Mouse (Mus musculus) naive thymus-derived CD4-positive, alpha-beta T cell, adult 2 months (primary cell): ENCODE results near the gene Man2a2.
"Not testable (repeated sequence)": the region's sequence is repeated elsewhere in the genome, so short reads cannot be mapped to it uniquely, and the experiment has no call there.

Source experiments
- DNase-seq: peaks from one replicate; pipeline ENCODE4 v3.0.0-alpha.2; 2011; ENCODE audit warnings: low read depth

Man2a2 gene

DNA sequence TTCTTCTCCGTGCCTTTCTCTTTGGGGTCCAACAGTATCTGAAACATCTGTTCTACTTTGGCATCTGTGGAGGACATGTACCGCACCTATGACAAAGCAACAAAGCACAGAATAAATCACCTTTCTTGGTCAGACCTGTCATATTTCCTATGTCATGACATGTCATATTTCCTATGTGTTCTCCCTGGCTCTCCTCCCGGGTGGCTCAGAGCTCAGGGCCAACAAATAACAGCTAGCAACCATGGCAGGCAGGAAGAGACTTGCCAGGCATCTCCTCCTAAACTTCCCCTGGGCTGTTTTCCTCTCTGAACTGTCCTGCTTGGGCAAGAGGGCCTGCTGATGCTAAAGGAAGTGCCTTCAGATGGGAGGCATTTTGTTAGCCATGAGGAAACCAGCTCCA lies 34.2 kb downstream of the Man2a2 start:
- no peak for DNase-seq

DNA sequence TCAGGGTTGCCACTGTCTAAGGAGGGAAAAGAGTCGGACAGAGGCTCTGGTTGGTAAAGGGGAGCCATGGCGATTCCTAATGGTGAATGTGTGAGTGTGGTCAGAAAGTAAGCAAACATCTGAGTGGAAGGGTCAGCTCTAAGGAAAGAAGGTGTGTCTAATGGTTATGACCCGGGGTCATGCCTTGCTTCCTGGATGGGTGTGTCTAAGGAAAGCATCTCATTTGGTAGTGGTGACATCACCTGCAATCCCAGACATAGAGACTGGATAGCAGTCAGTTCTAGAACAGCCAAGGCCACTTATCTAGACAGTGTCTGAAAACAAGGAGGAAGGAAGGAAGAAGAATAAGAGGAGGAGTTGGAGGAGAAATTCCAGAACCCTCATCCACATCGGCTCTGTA lies 36.3 kb downstream of the Man2a2 start:
- no peak for DNase-seq

DNA sequence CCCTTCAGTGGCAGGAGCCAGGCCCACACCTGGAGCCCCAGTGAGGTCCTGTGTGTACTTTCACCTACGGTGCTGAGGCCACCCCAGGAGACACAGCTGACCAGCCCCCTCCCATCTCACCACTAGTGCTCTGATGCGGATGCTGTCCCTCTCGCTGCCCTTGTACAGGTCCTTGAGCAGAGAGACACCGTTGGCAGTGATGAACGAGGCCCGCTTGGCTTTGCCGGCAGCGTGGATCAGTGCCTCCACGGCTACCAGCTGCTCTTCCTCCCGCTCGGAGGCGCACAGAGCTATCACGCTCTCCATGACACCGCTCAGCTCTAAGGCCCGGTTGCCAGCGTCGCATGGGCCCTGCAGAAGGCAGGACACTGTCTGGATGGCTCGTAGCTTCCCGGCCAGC lies 39.7 kb downstream of the Man2a2 start:
- no peak for DNase-seq

DNA sequence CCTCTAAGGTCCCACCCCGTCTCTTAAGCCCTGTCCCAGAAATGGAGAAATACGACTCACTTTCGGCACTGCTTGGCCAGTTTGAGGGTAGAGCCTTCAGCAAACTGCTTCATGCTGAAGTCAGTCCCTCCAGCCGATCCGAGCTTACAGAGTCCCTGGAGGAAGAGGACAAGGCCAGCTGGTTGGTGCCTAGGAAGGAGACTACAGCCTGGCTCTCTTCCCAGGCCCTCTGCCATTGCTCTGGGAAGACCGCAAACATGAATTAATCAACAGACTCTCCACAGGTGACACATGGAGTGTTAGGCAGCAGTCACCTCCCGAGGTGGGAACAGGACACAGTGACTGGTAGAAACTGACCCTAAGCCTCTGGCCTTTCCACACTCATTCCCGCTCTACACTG lies 40.9 kb downstream of the Man2a2 start:
- no peak for DNase-seq

DNA sequence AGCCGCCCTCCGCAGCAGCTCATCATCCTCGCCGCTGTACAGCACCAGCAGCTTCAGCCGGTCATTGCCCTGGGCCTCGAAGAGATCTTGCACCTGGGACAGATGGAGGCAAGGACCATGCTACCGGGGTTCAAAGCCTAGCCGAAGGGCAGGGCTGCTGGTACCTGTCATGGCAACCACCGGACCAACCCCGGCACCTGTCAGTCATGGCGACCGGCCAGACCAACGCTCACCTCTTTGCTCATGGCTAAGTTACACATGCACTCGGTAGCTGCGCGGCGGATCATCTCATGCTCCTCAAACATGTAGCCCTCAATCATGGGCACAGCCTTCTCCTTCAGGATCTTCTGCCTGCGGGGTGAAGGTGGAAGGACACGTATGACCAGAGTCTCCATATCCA lies 45.1 kb downstream of the Man2a2 start:
- no peak for DNase-seq

DNA sequence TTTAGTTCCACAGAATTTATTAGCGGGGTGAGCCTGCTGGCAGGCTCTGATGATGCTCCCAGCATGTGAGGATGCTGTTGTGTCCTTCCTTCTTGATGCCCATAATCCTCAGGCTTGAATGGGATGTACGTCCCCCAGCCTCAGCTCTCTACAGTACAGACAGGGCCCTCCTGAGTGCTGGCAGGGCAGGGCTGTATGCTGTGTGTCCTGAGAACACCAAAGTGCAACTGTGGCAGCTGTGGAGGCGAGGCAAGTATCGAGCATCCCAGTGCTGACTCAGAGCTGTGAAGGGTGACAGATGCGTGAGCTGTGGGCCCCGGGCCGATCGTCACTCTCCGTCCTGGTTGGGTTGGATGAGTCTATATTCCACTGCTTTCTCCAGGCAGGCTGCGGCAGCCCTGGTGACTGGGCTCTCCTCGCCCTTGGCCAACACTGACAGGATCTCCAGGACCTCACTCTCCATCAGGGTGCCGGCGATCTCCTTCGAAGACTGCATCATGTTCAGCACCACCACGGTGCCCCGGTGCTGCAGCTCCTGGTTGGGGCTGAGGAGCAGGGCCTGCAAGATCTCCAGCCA lies 45.8 kb downstream of the Man2a2 start:
- no peak for DNase-seq

DNA sequence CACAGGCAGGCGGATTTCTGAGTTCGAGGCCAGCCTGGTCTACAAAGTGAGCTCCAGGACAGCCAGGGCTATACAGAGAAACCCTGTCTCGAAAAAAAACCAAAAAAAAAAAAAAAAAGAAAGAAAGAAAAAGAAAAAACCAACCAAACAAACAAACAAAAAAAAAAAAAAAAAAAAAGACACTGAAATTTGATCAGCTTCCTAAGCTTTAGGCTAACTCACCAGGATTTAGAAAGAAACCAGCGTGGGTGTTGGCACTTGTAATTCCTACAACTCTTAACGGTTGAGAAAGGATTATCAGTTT lies 46.4 kb downstream of the Man2a2 start:
- not testable (repeated sequence) for DNase-seq

DNA sequence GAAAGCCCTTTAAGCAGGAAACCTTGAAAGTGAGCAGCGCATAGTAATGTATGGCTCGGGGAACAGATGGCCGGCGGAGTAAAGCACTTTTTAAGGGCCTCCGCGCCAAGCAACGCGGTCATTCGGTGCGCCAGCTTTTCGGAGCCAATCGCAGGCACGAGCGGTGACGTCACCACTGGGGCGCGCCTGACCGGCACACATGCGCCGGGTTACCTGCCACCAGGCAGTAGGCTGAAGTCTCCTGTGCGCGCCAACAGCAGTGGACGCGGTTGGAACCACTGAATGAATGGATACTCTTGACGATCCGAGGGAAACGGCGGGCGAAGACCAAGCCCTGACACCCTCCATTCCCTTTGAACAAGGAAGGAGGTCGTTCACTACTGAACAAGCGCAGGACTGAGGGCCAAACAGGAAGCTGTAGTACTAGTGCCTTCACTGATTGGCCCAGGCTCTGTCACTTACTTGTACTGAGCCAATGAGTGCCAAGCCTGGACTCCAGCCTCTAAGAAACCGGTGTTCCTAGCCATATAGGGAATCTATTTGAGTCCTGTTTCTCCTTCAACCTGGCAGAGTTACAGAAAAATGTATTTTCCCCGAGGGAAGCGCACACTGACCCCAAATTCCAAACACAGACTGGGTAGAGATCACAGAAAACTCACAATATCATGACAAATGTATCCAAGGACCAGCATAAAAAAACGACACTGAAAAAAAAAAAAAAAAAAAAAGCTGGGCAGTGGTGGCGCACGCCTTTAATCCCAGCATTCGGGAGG lies 46.9 kb downstream of the Man2a2 start, which contains the start of gene Rccd1:
Rccd1 (minus strand) TSS at position 412 of the 773 bp plus-strand sequence.
- DNase-seq: peak; percentile 96

DNA sequence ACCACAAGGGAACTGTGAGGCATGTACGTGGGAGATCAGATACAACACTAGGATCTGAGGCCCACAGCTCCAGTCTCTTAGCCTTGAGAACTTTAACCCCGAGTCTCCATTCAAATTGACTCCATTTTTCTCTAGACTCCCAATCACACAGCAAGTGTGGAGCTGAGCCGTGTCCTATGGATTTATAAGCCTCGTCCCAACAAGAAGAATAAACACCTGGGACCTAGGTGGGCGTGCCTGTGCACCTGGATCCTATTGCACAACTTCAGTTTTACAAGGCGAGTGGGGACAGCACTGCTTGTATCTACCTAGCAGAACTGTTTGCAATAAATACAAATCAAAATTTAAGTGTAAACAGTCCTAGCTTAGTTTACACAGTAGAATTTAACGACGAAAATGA lies 47.8 kb downstream of the Man2a2 start:
- DNase-seq: no peak

DNA sequence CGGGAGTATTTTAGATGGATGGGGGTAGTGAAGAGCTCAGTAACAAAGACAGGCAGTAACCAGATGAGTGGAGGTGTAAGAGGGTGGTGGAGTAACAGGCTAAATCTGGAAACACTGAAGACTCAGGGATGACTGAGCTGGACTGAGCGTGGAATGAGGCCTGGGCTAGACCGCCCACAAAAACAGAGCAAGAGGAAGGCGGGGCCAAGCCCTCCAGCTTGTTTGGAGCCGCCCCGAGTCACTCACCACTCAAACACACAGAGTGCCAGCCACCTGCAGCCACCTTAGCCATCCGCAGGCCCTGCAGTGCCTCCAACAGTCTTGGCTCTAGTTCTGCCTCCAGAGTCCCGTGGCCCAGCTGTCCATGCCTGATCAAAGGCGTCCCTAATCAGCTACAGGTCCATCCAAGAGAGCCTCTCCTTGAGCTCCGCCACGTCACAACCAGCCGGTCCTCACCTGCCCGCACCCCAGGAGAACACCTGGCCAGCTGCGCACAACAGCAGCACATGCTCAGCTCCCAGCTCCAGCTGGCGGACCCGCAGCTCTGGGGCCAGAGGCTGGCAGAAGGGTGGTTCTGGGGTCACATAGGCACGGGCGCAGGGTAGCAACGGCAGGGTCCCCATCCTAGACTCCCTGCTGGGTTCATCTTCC lies 51.2 kb downstream of the Man2a2 start:
- DNase-seq: no peak

DNA sequence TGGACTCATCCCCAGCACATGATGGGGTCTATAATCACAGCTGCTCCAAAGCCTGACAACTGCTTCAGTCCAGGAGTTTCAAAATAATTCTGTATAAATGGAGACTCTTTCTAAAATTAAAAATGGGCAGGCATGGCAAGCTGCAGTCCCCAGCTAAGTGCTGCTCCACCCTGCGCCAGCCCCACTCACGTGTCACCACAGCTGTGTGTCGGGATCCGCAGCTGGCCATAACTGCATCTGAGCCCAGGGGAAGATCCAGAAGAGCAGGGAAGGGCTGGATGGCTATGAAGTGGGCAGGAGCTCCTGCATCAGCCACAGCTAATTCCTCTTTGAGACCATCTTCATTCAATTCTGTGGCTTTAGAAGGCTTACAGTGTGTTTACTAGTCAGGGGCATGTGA lies 52.5 kb downstream of the Man2a2 start:
- DNase-seq: no peak

DNA sequence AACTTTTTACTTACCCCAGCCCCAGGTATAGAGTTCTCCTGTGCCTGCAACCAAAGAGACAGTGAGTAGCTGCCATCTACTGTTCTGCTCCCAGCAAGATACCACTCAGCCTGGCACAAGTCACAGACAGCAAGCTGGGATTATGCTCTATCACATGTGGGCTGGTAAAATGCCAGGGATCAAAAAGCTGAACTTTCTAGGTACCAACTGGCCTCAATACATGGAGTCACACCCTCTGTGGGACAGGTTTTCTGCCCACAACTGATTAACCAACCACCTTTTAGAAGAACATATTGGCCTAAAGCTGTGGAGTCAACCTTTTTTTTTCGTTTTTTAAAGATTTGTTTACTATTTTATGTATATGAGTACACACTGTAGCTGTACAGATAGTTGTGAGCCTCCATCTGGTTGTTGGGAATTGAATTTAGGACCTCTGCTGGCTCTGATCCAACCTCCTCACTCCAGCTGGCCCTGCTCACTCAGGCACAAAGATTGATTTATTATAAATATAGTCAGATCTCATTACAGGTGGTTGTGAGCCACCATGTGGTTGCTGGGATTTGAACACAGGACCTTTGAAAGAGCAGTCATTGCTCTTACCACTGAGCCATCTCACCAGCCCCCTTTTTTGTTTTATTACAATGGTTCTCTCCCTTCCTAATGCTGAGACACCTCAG lies 53.6 kb downstream of the Man2a2 start:
- no peak for DNase-seq

DNA sequence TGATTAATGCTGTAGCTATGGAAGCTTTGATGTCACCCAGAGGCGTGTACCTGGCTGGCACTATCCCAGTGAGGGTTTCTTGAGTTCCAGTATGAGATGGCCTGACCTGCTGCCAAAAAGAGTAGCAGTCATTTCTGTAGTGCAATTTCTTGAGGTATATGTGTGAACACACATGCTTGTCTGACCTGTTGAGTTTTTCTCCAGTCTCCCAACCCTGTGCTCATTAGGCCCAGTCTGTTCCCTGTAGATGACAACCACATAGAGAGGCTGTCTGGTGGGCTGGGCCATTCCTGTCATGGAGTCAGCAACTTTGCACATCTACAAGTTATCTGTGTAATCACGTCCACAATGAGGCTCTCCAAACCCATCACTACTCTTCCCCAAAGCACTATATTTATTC lies 55.4 kb downstream of the Man2a2 start:
- DNase-seq: no peak

DNA sequence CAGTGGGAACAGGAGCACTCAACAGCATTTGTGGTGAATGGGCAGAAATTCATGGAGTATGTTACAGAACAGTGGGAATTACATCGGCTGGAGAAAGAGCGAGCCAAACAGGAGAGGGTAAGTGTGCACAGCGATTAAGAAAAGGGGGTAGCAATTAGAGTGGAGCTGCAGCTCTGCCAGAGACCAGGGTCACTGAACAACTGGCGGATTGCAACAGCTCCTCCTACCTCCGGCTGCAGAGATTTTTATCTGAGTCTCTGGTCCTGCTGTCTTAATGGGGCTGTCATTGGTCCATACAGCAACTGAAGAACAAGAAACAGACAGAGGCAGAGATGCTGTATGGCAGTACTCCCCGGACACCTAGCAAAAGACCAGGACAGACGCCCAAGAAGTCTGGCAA lies 60.4 kb downstream of the Man2a2 start:
- DNase-seq: no peak

DNA sequence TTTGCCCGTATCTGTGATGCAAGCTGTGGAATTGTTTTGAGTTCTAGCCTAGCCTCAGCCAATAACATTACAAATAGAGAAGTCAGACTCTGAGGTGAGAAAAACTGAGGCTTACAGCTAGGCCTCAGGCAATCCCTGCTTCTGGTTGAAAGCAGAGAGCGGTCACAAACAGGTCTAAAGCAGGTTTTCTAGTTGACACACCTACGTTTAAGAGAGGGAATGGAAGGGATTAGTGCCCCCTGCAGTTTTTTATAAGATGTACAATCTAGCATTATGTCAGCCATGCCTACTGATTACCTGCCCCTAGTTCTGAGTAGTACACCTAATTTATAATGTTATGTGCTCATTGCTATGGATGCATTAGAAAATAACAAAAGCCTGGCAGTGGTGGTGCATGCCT lies 63.4 kb downstream of the Man2a2 start:
- DNase-seq: peak; percentile 43

DNA sequence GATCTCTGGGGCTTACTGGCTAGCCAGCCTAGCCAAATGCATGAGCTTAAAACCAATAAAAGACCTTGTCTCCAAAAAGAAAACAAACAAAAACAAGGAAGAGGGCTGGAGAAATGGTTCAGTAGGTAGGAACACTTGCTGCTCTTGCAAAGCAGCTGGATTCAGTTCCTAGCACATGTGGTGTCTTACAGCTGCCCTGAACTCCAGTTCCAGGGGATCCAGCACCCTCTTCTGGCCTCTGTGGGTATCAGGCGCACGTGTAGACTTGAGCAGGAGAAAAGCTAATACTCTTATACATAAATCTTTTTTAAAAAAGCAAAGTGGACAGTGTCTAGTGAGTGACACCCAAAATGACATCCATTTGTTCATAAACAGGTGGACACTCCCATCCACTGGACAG lies 69.7 kb downstream of the Man2a2 start:
- DNase-seq: peak; percentile 26

DNA sequence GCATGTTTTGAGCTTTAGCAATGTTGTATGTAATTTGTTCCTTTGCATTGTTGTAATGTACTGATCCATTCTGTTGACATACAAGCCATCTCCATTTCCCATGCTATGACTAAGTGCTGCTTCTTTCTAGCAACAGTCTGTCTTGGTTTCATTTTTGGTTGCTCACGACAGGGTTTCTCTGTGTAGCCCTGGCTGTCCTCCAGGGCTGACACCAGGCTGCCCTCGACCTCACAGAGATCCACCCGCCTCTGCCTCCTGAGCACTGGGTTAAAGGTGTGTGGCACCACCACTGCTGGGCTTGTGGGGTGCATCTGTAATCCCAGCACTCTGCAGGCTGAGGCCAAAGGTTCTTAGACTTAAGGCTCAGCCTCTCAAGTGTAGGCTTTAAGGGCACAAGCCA lies 71.6 kb downstream of the Man2a2 start:
- no peak for DNase-seq
